ENCODE assay signal across 19 mouse cellular contexts in genomic region chr19:6534118-6534415, GRCm38 (mm10). TPM values are rescaled to one million over a fixed set of nuclear protein-coding genes. Genes with fewer than 3 reads are reported as not detected.
DNase-seq lines count a peak whose midpoint lies in the region; ATAC-seq lines count a peak whose summit lies in the region.
"Had no signal": no experiment of that assay in that cellular context is flagged by ENCODE, and none has a peak within 500 bp of the region (broad histone marks: within the 10 kb centered on the region; RNA-seq: fewer than 3 reads in every experiment).

No protein-coding gene starts in this region.

- 64% methylated on average over 5 of the region's 5 CpGs for WGBS in kidney, embryonic 15.5 days
- 73% methylated on average over 5 of the region's 5 CpGs for WGBS in kidney, embryonic 14.5 days
- 44% methylated on average over 5 of the region's 5 CpGs for WGBS in embryonic facial prominence, embryonic 10.5 days
- WGBS in midbrain, embryonic 16.5 days = 28% methylated on average over 5 of the region's 5 CpGs

- peak; percentile 76 for DNase-seq in ZHBTc4 (ENCODE audit: low read depth, low spot score)
- no peak for DNase-seq in embryonic facial prominence, embryonic 10.5 days (ENCODE audit: low spot score)
- DNase-seq in retina, embryonic 14.5 days (ENCODE audit: low spot score) = no peak
- no peak for DNase-seq in gastrocnemius, postnatal 14 days
- DNase-seq: adrenal gland, postnatal 14 days; heart, postnatal 10 days; layer of hippocampus, postnatal 36 days; right cerebral cortex, postnatal 4 days had no signal

- peaks cover 45% of the 10 kb centered on the region for H3K4me1 ChIP-seq in kidney, embryonic 15.5 days
- peaks cover 12% of the 10 kb centered on the region for H3K4me1 ChIP-seq in kidney, embryonic 14.5 days (ENCODE audit: control insufficient read depth, insufficient read depth, low read length)
- peaks cover 60% of the 10 kb centered on the region for H3K4me1 ChIP-seq in embryonic facial prominence, embryonic 10.5 days
- H3K4me1 ChIP-seq in midbrain, embryonic 16.5 days (ENCODE audit: control insufficient read depth, insufficient read depth, low read length) = peaks cover 46% of the 10 kb centered on the region

- H3K27ac ChIP-seq in kidney, embryonic 15.5 days = 0 out of 2 replicates have a peak overlapping the region, but pooled peaks have one; percentile 9
- H3K27ac ChIP-seq in kidney, embryonic 14.5 days (ENCODE audit: low read depth, low read length) = no peak overlapping the region
- peak overlapping the region; percentile 63; the same call in 1 of the 2 replicates for H3K27ac ChIP-seq in embryonic facial prominence, embryonic 10.5 days (replicated peaks)
- no peak overlapping the region for H3K27ac ChIP-seq in midbrain, embryonic 16.5 days (ENCODE audit: low read length)
- H3K27ac ChIP-seq: embryonic facial prominence, embryonic 12.5 days; liver, embryonic 12.5 days had no signal

- no peak overlapping the region for H3K4me3 ChIP-seq in kidney, embryonic 15.5 days (replicated peaks)
- H3K4me3 ChIP-seq in kidney, embryonic 14.5 days (ENCODE audit: low read length) = no peak overlapping the region
- H3K4me3 ChIP-seq in embryonic facial prominence, embryonic 10.5 days = no peak overlapping the region
- no peak overlapping the region for H3K4me3 ChIP-seq in midbrain, embryonic 16.5 days (ENCODE audit: low read depth, low read length)
- H3K4me3 ChIP-seq: embryonic facial prominence, embryonic 12.5 days; liver, embryonic 12.5 days had no signal

- intact Hi-C loops in gastrocnemius, postnatal 14 days (cut with DNase I; ENCODE audit: low total_unique reads) = no loop called here

- peaks cover 43% of the 10 kb centered on the region for H3K27me3 ChIP-seq in kidney, embryonic 15.5 days
- H3K27me3 ChIP-seq in kidney, embryonic 14.5 days (ENCODE audit: control insufficient read depth, insufficient read depth, low read length) = peaks cover 11% of the 10 kb centered on the region
- peaks cover 82% of the 10 kb centered on the region for H3K27me3 ChIP-seq in embryonic facial prominence, embryonic 10.5 days (replicated peaks; ENCODE audit: low read depth, poor library complexity, severe bottlenecking)
- no peaks in the 10 kb centered on the region for H3K27me3 ChIP-seq in midbrain, embryonic 16.5 days (ENCODE audit: control insufficient read depth, insufficient read depth, low read depth, low read length)

- H3K9ac ChIP-seq in kidney, embryonic 15.5 days = no peak overlapping the region
- no peak overlapping the region for H3K9ac ChIP-seq in kidney, embryonic 14.5 days (ENCODE audit: low read depth, low read length)
- H3K9ac ChIP-seq in midbrain, embryonic 16.5 days (ENCODE audit: low read depth, low read length) = 0 out of 2 replicates have a peak overlapping the region, but pooled peaks have one; percentile 20
- H3K9ac ChIP-seq: embryonic facial prominence, embryonic 12.5 days; liver, embryonic 12.5 days had no signal

- H3K9me3 ChIP-seq in kidney, embryonic 15.5 days (replicated peaks) = no peaks in the 10 kb centered on the region
- H3K9me3 ChIP-seq in kidney, embryonic 14.5 days (ENCODE audit: control insufficient read depth, low read length) = no peaks in the 10 kb centered on the region
- no peaks in the 10 kb centered on the region for H3K9me3 ChIP-seq in embryonic facial prominence, embryonic 10.5 days
- H3K9me3 ChIP-seq in midbrain, embryonic 16.5 days (replicated peaks; ENCODE audit: control insufficient read depth, low read length, poor library complexity, severe bottlenecking) = no peaks in the 10 kb centered on the region
- H3K9me3 ChIP-seq: embryonic facial prominence, embryonic 12.5 days; liver, embryonic 12.5 days had no signal

- H3K36me3 ChIP-seq in kidney, embryonic 15.5 days = no peaks in the 10 kb centered on the region
- no peaks in the 10 kb centered on the region for H3K36me3 ChIP-seq in kidney, embryonic 14.5 days (ENCODE audit: control insufficient read depth, insufficient read depth, low read length)
- H3K36me3 ChIP-seq in embryonic facial prominence, embryonic 10.5 days (replicated peaks) = no peaks in the 10 kb centered on the region
- no peaks in the 10 kb centered on the region for H3K36me3 ChIP-seq in midbrain, embryonic 16.5 days (ENCODE audit: control insufficient read depth, insufficient read depth, low read length)
- H3K36me3 ChIP-seq: embryonic facial prominence, embryonic 12.5 days; liver, embryonic 12.5 days had no signal

- H3K4me2 ChIP-seq in kidney, embryonic 15.5 days = no peak overlapping the region
- H3K4me2 ChIP-seq in kidney, embryonic 14.5 days (replicated peaks; ENCODE audit: low read depth, low read length) = no peak overlapping the region
- H3K4me2 ChIP-seq in midbrain, embryonic 16.5 days (ENCODE audit: low read length) = no peak overlapping the region
- H3K4me2 ChIP-seq: embryonic facial prominence, embryonic 12.5 days; liver, embryonic 12.5 days had no signal

- ATAC-seq in kidney, embryonic 15.5 days (replicated peaks; ENCODE audit: low FRiP score) = no peak
- no peak for ATAC-seq in kidney, embryonic 14.5 days (ENCODE audit: low FRiP score, low TSS enrichment)
- no peak for ATAC-seq in midbrain, embryonic 16.5 days
- ATAC-seq: CD4-positive, CD25-positive, alpha-beta regulatory T cell, adult 4 months; intestine, embryonic 16.5 days; liver, embryonic 12.5 days had no signal

RNA-seq across cellular contexts. Expression of gene Slc22a12, which starts 8.8 kb away (rescaled TPM):
- polyA plus RNA-seq in kidney, embryonic 15.5 days (2015; fragmentation: Nextera tagmentation; extraction: Ambion mirVana) = 14.1 and 16.3 TPM in 2 replicates
- polyA plus RNA-seq in kidney, embryonic 14.5 days (2014; fragmentation: Nextera tagmentation; extraction: Ambion mirVana) = 1.8 and 2.5 TPM in 2 replicates
- not detected in 2 replicates for polyA plus RNA-seq in embryonic facial prominence, embryonic 10.5 days (2016; fragmentation: Nextera tagmentation; extraction: Ambion mirVana)
- polyA plus RNA-seq in midbrain, embryonic 16.5 days (2015; fragmentation: Nextera tagmentation; extraction: Ambion mirVana) = 0.11 TPM in 1 of 2 replicates, not detected in the other
- total RNA-seq in gastrocnemius, postnatal 14 days (2021) = not detected
- total RNA-seq: adrenal gland, postnatal 14 days; gastrocnemius, adult 8-10 months; heart, postnatal 10 days; megakaryocyte, adult 5-6 weeks had no signal
- polyA plus RNA-seq: CD4-positive, CD25-positive, alpha-beta regulatory T cell, adult 4 months; embryonic facial prominence, embryonic 12.5 days; intestine, embryonic 16.5 days; liver, embryonic 12.5 days; lung, embryonic 16.5 days; thymus, postnatal 0 days had no signal

Comparison
In these comparisons a context has a peak if more than half of its experiments do, and no peak if none do; other contexts are left out.
1. H3K27ac ChIP-seq: peak in kidney, embryonic 15.5 days (single experiment) and embryonic facial prominence, embryonic 10.5 days (single experiment); none in kidney, embryonic 14.5 days (single experiment) and midbrain, embryonic 16.5 days (single experiment).